Mouse (Mus musculus) megakaryocyte, embryonic 14.5 days (primary cell): Measurements from ENCODE around the gene Mier3. TPM values are rescaled to one million over a fixed set of nuclear protein-coding genes. Genes with fewer than 3 reads are reported as not detected.
A peak's percentile ranks its signal among the peaks of the same experiment; 100 is the strongest.

Experiments
- H3K27me3 ChIP-seq: replicated peaks from 2 replicates; pipeline ENCODE3; 2012; ENCODE audit warnings: inconsistent platforms
- H3K36me3 ChIP-seq: replicated peaks from 2 replicates; pipeline ENCODE3; 2012; ENCODE audit warnings: low read length, inconsistent platforms, mixed read lengths
- H3K4me1 ChIP-seq: 2 replicates; pipeline ENCODE4 v1.6.1; 2012; ENCODE audit warnings: inconsistent platforms
- H3K4me3 ChIP-seq: replicated peaks from 2 replicates; pipeline ENCODE3; 2012; ENCODE audit warnings: moderate library complexity, mild to moderate bottlenecking, inconsistent platforms
- H3K9me3 ChIP-seq: 2 replicates; pipeline ENCODE4 v1.6.1; 2012; ENCODE audit warnings: inconsistent platforms
- FLI1 ChIP-seq: IDR thresholded peaks from 2 replicates; pipeline ENCODE4 v1.6.1; 2012; ENCODE audit warnings: low read length, inconsistent platforms, mixed read lengths
- GATA1 ChIP-seq: IDR thresholded peaks from 3 replicates; pipeline ENCODE4 v1.6.1; 2012; ENCODE audit warnings: mixed read lengths, low read length, inconsistent platforms, borderline replicate concordance
- polyA plus RNA-seq: library from polyadenylated mRNA; stranded (reverse); fragments of >175 nt; gene quantifications from 2 replicates; pipeline ENCODE4 v1.2.3, GENCODE M21; 2012; ENCODE audit warnings: low replicate concordance; ENCODE audit not compliant: insufficient read depth

Mier3 gene
- polyA plus RNA-seq, 1 experiment: 0.17 TPM

DNA sequence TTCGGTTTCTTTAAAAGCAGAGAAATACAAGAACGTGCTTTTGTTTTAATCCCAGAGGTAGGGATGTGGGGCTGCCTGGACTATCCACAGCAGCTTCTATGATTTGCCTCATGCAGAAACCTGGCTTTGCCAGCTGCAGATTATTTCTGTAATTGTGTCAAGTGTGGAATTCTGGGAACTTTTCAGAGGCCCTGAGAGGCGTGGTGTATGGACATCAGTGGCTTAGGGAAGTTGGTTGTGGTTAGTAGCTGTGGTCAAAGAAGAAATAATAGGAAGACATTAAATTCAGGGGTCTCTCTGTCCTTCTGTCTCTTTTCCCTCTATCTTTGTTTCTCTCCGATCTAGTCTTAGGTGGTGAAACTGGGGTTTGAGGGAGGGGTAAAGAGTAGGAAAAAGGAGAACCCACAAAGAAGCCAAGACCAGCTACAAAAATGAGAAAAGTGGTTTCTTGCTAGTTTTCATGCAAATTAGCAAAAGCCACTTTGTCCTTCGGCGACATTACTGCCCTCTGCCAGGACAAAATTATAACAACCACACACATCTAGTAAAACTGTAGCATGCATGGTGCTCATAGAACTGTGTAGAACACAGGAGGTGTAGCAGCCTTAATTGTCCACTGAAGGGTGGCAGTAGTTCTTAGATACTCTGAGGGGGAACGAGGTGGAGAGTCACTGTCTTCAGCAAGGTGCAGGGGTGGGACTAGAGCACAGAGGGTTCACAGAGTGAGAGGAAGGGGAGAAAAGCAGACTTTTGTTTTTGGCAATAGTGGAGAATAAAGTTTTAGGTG, 60.6 kb downstream of the Mier3 start:
- H3K4me3 ChIP-seq: peak overlapping the region; percentile 64

GRCm38 (mm10) chr13:111741991-111742615, 61.3 kb downstream of the Mier3 start:
- Histone ChIP-seq H3K4me3 (peak overlapping the region; percentile 28), H3K4me1 (peaks cover 27% of the 10 kb centered on the region), H3K36me3 (peaks cover 2% of the 10 kb centered on the region), H3K9me3 (no peaks in the 10 kb centered on the region), H3K27me3 (no peaks in the 10 kb centered on the region)
- no peak for TF ChIP-seq GATA1
- no peak for TF ChIP-seq FLI1

More for the DNA sequence above, 60.6 kb downstream of the Mier3 start:
- Histone ChIP-seq H3K36me3 (no peaks in the 10 kb centered on the region), H3K9me3 (no peaks in the 10 kb centered on the region), H3K4me1 (peaks cover 27% of the 10 kb centered on the region), H3K27me3 (no peaks in the 10 kb centered on the region)
- no peak for TF ChIP-seq FLI1
- TF ChIP-seq GATA1: no peak

DNA sequence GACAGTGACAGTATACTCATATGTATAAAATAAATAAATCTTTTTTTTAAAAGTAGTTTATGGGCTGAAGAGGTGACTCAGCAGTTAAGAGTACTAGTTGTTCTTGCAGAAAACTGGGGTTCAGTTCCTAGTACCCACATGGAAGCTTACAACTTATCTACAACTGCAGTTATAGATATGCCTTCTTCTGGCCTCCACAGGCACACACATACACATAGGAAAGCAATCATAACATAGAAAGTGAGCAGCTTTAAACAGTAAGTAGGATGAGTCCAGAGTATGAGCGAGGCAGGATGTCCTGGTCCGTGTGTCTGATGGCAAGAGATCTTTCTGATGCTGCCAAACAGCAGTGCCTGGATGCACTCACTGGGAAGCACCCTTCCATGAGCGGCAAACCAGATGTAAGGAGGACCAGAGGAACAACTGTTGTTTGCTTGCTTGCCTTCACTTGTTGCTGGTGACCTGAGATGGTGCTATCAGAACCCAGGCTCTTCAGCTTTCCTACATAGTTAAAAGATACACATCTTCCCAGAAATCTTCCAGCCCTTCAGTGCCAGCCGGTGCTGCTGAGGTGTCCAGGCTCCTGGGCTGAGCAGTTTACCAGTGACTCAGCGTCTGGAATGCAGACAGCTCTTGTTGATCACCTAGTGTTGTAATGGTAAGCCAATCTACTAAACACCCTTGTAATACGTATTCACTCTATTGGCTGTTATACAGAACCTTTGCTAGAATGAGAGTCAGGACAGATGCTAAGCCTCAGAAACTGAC, 63.6 kb downstream of the Mier3 start:
- Histone ChIP-seq H3K36me3 (peaks cover 18% of the 10 kb centered on the region), H3K4me1 (peaks cover 27% of the 10 kb centered on the region), H3K27me3 (no peaks in the 10 kb centered on the region), H3K4me3 (peak overlapping the region; percentile 40), H3K9me3 (no peaks in the 10 kb centered on the region)
- TF ChIP-seq GATA1 (no peak), FLI1 (no peak)

DNA sequence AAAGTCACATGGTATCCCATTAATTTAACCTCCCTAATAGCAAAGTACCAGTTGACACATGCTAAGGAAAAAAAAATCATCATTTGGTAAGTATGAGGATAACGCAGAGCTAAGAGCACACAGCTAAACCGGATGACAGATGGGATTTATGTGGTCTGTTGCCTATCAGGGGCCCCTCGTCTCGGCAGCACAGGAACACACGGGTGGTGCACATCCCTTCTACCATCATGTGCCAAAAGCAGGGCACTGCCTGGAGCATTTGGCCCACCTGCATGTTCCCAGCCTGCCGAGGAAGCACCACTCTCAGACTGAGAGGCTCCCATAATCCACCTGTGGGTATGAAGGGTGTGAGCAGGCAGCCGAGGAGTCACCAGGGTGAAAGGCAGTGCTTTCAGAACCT, 64.4 kb downstream of the Mier3 start:
- Histone ChIP-seq H3K36me3 (peaks cover 26% of the 10 kb centered on the region), H3K9me3 (no peaks in the 10 kb centered on the region), H3K27me3 (no peaks in the 10 kb centered on the region), H3K4me3 (no peak overlapping the region), H3K4me1 (peaks cover 27% of the 10 kb centered on the region)
- TF ChIP-seq FLI1 (no peak), GATA1 (no peak)

GRCm38 (mm10) chr13:111746831-111747230, 66.1 kb downstream of the Mier3 start:
- no peak overlapping the region for H3K4me3 ChIP-seq
- H3K27me3 ChIP-seq: no peaks in the 10 kb centered on the region
- TF ChIP-seq FLI1 (no peak), GATA1 (no peak)
- H3K36me3 ChIP-seq: peaks cover 39% of the 10 kb centered on the region
- peaks cover 15% of the 10 kb centered on the region for H3K4me1 ChIP-seq
- H3K9me3 ChIP-seq: no peaks in the 10 kb centered on the region

GRCm38 (mm10) chr13:111748301-111749062, 67.7 kb downstream of the Mier3 start:
- Histone ChIP-seq H3K27me3 (no peaks in the 10 kb centered on the region), H3K4me1 (peaks cover 9% of the 10 kb centered on the region), H3K36me3 (peaks cover 53% of the 10 kb centered on the region), H3K4me3 (no peak overlapping the region), H3K9me3 (no peaks in the 10 kb centered on the region)
- no peak for TF ChIP-seq FLI1
- no peak for TF ChIP-seq GATA1

GRCm38 (mm10) chr13:111753321-111753720, 72.5 kb downstream of the Mier3 start:
- TF ChIP-seq GATA1 (no peak), FLI1 (no peak)
- Histone ChIP-seq H3K36me3 (peaks cover 93% of the 10 kb centered on the region), H3K4me3 (no peak overlapping the region), H3K4me1 (no peaks in the 10 kb centered on the region), H3K27me3 (no peaks in the 10 kb centered on the region), H3K9me3 (0 out of 2 replicates have a peak, but pooled peaks cover 3% of the 10 kb centered on the region)

DNA sequence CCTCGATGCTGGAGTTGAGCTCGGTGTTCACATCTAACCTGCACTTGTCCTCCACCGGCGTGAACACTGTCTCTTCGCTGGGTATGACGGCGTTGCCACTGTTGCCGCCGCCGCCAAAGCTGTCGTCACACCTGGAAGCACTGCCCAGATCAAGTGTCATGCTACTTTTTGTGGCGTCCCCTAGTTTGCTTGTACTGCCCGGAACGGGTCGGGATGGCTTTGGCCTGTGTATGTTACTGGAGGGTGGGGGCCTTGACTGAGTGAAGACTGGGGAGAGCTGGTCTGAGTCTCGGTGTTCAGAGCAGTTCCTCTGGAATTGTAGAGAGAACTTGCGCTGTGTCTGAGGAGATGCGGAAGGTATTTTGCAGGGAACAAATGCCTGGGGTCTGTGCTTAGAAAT, 74.6 kb downstream of the Mier3 start:
- H3K4me3 ChIP-seq: no peak overlapping the region
- no peak for TF ChIP-seq GATA1
- no peak for TF ChIP-seq FLI1

GRCm38 (mm10) chr13:111755937-111756336, 75.2 kb downstream of the Mier3 start:
- no peaks in the 10 kb centered on the region for H3K4me1 ChIP-seq
- TF ChIP-seq GATA1 (no peak), FLI1 (no peak)
- H3K36me3 ChIP-seq: peaks cover 92% of the 10 kb centered on the region
- 0 out of 2 replicates have a peak, but pooled peaks cover 3% of the 10 kb centered on the region for H3K9me3 ChIP-seq
- no peaks in the 10 kb centered on the region for H3K27me3 ChIP-seq
- no peak overlapping the region for H3K4me3 ChIP-seq

More for the DNA sequence above, 74.6 kb downstream of the Mier3 start:
- no peaks in the 10 kb centered on the region for H3K4me1 ChIP-seq
- H3K36me3 ChIP-seq: peaks cover 92% of the 10 kb centered on the region
- H3K9me3 ChIP-seq: 0 out of 2 replicates have a peak, but pooled peaks cover 3% of the 10 kb centered on the region
- no peaks in the 10 kb centered on the region for H3K27me3 ChIP-seq
